Mouse (Mus musculus) neutrophil, adult 5-6 weeks (primary cell): Measurements from ENCODE around the gene Clasrp. TPM values are rescaled to one million over a fixed set of nuclear protein-coding genes. Genes with fewer than 3 reads are reported as not detected.
"Not testable (repeated sequence)": the region's sequence is repeated elsewhere in the genome, so short reads cannot be mapped to it uniquely, and the experiment has no call there.

Source experiments
- ATAC-seq: fragments of 151-379, 151-347 bp; 2 replicates; pipeline ENCODE4 v1.8.0; 2017; ENCODE audit warnings: mild to moderate bottlenecking, moderate TSS enrichment; ENCODE audit not compliant: insufficient number of reproducible peaks, poor library complexity, low FRiP score, severe bottlenecking; ENCODE audit errors: extremely low read depth
- total RNA-seq: library from RNA; stranded (forward); fragments of 200-1000 nt; gene quantifications from 2 replicates; pipeline ENCODE4 v1.2.3, GENCODE M21; 2017

Gene Clasrp
- total RNA-seq, 1 experiment from 2014 or later, result 108 TPM

DNA sequence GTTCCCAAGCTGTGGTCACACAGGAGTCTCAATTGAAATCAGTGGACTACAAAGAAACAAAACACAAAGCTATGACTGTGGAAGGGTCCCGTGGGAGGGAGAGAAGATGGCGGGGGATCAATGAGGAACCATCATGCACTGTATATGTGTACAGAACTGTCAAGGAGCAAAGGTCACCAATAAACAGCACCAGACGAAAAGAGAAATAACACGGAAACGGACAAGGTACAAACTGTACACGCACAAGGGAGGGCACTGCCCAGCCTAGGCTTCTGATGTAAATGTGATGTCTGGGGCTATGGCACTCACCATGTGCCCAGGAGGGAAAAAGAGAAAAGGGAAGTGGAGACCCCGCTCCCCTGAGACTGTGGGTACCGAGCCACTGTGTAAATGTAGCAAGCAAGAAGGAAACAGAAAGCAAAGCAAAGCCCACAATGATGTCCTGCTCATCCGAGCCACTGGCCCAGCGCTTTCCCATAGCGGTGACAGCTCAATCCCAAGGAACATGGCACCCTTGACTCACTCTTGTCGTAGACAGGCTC is 10.8 kb upstream of the Clasrp start:
- peak; percentile 70 for ATAC-seq

DNA sequence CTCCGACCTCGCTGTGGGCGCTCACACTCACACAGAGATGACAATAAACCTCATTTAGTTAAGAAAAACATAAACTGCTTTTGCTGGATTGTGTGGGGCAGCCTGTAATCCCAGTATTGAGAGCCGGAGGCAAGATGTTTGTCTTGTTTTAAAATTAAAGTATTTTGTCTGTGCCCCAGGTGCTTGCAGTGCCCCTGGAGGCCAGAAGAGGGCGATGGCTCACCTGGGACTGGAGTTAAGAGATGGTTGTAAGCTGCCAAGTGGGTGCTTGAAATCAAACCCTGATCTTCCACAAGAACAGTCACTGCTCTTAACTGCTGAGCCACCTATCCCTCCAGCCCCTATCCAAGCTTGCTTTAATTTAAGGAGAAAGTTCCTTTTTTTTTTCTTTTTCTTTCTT is 6.7 kb upstream of the Clasrp start:
- no peak for ATAC-seq

DNA sequence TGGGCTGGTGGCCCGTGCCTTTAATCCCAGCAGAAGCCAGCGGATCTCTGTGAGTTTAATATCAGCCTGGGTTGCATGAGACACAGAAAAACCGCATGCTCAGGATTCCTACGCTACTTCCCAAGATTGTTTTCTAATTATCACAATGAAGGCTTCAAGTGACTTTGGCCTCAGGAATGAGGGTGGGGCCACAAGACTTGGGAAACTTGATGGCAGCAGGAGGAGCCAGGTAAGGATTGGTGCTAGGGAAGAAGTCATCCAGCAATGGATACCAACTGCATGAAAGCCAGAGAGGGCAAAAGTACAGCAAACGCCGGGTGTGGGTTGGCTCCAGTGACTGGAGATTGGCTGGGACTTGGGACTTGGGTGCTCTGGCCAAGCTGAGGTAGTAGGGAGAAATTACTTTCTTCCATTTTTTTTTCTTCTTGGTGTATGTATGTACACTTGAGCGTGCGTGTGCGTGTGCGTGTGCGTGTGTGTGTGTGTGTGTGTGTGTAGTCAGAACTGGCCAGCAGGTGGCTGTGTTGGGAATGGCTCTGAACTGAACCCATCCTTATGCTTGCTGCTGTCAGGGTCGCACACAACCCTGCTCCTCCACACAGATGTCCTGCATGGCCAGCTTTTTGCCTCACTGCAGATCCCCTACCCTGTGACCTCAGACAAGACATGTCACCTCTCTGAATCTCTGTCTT is 5.5 kb upstream of the Clasrp start:
- ATAC-seq, result no peak

DNA sequence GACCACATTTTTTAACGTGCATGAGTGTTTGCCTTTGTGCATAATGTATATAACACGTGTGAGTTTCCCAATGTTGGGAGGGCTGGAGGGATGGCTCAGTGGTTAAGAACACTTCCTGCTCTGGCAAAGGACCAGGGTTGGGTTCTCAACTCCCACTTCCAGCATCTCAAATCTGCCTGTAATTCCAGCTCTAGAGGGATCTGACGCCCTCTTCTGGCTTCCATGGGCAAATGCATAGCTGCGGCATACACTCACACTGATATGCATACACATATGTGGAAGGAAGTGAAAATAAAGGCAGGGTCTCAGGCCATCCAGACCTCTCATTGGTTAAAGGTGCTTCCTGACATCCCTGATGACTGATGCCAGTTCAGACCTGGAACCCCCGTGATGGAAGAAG is 3.0 kb upstream of the Clasrp start:
- ATAC-seq, result no peak

DNA sequence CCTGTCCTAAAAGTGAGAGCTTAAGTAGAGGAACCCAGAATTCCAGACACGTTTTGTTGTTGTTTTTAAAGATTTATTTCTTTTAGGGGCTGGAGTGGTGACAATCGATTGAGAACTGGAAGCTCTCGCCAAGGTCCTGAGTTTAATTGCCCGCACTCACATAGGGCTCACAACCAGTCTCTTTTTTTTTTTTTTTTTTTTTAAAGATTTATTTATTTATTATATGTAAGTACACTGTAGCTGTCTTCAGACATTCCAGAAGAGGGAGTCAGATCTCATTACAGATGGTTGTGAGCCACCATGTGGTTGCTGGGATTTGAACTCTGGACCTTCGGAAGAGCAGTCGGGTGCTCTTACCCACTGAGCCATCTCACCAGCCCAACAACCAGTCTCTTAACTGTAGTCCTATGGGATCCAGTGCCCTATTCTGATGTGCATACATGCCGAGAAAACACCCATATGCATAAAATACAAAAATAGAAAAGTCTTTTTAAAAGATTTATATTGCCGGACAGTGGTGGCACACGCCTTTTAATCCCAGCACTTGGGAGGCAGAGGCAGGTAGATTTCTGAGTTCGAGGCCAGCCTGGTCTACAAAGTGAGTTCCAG is 424 bp upstream of the Clasrp start:
- not testable (repeated sequence) for ATAC-seq

DNA sequence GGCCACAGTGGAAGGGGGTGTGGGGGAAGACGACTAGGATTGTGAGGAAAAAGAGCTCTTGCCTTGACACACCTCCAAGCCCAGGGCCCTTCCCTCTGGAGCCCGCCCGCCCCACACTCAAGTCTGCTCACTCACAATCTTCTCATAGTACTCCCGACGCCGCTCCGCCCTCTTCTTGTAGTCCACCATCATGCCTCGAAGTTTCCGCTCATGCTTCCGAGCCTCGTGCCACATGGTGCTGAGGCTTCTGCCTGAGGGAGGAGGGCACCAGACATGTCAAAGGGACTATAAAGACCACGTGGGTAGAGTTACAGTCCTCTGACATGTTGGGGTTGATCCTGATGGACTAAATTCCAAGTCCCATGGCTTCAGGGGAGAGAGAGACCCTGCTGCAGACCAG is 1.2 kb downstream of the Clasrp start:
- ATAC-seq, result no peak

DNA sequence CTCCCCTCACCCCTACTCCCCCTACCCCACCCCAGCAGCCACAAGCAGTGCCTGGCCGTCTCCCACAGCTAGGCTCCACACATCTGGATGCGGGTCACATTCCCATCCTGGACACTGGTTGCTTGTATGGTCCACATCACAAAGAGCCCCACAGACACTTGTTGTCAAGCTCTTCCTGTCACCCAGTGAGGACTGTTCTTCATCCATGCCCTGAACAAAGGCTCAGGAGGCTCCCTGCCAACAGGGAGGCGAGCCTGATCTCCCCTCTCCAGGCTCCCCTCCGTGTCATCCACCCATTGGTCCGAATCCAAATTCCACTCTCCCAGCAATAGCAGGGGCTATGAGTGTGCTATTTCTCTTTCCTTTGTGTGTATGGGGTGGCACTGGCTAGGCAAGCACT is 3.7 kb downstream of the Clasrp start:
- ATAC-seq, result no peak

DNA sequence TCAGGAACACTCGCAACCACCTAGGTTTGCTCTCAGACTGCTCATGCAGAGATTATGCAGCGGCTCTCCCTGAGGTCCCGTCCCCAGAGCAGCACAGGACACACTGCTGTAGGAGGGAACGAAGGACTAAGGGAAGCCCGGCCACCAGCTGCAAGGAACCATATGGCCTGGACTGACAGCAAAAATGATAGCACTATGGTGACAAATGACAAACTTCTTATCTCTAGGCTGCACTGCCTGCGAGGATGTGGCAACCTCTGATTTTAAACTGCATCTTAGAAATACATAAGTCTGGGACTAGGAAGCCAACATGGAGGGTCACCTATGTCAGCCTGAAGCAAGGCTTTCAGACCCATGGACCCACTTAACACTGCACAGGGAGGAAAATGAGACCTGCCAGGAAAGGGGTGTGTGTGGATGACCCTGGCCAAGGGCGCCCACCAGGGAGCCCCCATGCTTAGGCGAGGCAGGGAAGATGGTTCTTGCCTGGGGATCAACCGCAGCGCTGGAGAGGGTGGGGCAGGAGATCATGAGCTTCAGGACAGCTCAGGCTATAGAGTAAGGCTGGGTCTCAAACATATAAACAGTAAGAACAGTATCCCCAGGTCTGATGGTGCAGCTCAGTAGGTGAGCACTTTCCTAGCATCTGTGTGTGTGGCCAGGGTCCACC is 11.1 kb downstream of the Clasrp start:
- no peak for ATAC-seq

DNA sequence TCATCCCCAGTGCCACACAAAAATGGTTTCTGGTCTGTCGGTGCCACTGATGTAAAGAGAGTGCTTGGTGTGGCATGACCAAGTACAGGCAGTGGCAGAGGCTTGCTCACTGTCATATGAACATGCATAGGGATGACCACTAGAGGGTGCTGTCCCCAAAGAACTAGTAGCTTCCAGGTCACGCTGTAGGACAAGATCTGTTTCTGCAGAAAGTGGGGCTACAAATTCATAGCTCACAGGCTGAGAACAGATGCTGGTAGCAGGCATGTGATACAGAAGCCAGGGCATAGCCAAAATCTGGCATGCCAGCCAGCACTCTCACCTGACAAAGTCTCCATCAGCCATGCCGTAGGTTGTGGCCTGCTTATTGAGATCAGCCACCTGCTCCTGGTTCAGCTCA is 14.4 kb downstream of the Clasrp start:
- ATAC-seq, result peak; percentile 68

DNA sequence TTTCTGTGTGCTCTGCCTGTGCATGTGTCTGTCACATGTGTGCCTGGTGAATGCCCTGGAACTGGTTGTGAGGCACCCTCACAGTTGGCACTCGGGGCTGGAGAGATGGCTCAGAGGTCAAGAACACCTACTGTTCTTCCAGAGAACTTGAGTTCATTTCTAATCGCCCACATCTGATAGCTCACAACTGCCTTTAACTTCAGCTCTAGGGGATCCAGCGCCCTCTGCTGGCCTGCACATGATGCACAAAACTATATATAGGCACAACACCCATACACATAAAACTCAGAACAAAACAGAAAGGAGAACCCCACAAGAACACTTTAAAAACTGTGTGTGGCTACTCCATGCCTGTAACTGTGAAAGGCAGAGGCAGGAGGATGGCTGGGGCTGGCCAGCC is 15.1 kb downstream of the Clasrp start:
- peak; percentile 10; the same call in 1 of the 2 replicates for ATAC-seq

DNA sequence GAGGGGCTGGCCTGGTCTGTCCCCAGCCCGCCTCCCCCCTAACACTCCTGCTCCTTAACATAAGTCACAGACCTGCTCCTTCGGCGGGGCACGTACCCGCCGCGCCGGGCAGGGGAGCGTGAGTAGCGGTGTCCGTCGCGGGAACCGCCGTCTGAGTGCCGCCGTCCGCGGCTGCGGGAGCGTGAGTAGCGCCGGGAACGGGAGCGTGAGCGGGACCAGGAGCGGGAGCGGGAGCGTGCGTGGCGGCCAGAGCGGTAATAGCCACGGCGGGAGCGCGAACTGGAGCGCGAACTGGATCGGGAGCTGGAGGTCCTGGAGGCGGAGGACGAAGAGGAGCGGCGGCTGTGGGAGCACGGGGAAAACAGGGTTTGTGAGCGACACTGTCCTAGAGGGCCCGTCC is 18.0 kb downstream of the Clasrp start:
- ATAC-seq, result no peak

DNA sequence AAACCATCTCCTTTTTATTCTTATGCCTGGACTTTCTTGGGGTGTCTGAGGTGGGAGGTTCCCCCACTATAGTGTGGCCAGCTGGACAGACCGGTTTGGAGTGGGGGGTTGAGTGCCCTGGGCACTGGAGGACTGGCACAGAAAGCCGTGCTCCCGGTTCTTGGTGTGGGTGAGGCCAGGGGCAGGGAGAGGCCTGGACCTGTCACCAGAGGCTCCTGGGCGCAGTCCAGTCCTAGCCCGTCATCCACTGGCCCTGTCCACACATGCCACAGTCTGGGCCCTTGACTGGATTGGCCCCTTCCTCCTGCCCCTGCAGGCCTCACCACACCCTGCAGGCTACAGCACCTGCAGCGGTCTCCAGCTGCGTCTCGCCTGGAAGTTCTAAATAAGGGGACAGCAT is 23.7 kb downstream of the Clasrp start:
- no peak for ATAC-seq

DNA sequence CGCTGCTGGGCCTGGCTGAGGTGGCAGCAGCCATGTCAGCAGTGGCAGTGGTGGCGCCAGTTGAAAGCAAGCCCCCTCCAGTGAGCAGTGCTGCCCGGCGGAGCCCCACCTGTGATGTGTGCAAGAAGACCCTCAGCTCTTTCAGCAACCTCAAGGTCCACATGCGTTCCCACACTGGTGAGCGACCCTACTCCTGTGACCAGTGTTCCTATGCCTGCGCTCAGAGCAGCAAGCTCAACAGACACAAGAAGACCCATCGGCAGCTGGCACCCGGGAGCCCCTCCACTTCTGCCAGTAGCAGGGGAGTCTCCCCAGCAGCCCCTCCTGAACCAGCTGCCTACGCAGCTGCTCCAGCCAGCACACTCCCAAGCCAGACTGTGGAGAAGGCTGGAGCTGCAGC is 24.5 kb downstream of the Clasrp start:
- no peak for ATAC-seq

DNA sequence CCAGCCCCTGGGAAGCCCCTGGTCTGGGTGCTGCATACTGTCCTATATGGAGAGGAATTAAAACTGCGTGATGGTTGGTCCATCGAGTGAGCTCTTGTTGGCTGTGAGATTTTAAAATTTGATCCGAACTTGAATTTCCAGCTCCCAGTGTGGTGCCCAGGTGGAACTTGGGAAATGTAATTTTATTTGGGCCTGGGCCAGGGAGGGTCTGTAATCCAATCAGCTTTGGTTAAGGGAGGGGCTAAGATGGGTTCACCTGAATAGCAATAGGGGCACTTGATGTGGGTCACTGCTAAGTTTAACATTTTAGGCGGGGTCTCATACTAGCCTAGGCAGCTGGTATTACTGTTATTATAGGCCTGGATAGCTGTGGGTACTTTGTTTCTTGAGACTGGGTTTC is 25.9 kb downstream of the Clasrp start:
- ATAC-seq, result no peak

DNA sequence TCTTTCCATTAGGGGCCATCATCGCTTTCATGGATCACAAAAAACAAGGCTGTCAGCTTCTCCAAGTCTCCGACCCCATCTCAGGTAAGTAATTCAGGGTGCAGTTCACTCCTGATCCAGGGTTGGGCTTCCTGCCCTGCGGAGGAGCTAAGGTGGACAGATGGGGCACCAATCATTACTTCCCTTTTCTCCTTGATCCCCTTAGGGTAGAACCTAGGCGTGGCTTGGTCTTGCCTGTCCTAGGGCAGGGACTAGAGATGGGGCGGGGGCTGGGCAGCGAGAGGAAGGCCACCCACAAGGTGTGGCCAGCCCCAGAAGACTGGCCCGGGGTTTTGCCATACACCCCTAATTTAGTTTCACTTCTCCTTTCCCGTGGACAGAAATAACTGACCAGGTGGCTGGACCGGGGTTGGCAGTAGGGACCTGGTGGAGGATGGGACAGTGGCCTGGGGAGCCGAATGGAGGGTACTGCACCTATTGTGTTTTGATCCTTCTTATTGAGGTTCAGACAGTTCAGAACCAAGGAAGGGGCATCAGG is 26.3 kb downstream of the Clasrp start:
- peak; percentile 77 for ATAC-seq

DNA sequence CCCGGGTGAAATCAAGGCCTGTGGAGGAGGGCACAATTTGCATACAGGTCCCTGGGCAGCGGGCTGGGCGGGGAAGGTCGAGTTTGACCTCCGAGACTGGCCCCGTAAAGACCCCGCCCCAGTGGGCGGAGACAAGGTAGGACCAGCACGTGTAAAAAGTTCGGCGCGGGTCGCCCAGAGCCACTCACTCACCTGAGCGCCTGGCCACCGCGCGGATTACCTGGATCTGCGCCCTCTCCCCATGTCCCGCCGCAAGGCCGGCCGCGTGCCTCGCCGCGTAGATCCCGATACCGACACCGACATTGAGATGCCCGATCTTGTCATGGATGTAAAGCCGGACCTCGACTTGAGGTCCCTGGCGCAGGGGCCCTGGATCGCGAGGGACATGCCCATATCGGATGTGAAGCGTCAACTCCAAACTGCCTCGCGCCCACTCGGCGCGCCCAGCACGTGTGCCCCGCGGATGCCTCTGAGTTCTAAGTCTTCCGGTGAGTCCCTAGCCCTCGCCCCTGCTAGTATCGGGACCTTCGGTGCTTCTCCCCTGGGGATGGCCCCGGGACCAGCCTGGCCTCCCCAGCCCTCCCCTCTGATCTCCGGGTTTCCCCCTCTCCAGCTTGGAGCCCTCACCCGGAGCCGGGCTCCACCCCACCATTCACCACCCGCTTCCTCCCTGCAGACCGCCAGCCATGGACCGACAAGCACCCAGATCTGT is 27.0 kb downstream of the Clasrp start, which contains the start of the genes Zfp296 and Gemin7:
Gene Zfp296 (plus strand): TSS at position 147 of the 712 bp plus-strand sequence.
Gene Gemin7 (minus strand): TSS at position 455 of the 712 bp plus-strand sequence.
- no peak; the same call in 1 of the 2 replicates for ATAC-seq

DNA sequence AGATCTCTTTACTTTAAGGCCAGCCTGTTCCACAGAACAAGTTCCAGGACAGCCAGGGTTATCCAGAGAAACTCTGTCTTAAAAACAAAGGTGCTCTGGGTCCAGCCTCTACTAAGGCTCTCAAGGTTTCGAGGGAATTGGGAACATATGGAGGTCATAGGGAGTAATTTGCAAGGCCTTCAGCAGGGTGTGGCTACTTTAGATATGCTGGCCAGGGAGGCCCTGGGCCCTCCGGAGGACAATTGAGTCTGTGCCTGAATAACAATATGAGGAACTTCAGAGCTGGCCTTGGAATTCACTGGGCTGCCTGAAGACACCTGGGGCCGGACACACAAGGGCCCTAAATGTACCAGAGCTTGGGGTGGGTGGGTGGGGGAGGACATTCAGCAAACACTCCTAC is 28.7 kb downstream of the Clasrp start:
- ATAC-seq, result no peak

DNA sequence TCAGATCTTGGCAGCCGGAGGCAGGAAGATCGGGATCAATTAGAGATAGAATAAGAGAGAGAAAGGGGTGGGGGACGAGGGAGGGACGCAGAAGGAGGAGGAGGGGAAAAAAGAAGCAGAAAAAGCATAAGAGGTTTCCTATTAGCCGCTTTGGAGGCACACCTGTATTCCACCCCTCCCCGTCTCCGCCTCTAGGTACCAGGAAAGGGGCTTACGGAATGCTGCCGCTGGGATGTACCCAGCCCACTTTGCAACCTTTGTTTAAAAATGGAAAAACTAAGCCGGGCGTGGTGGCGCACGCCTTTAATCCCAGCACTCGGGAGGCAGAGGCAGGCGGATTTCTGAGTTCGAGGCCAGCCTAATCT is 30.5 kb downstream of the Clasrp start:
- no peak for ATAC-seq
